Mouse (Mus musculus): ENCODE data around the gene Atg13.

DNA sequence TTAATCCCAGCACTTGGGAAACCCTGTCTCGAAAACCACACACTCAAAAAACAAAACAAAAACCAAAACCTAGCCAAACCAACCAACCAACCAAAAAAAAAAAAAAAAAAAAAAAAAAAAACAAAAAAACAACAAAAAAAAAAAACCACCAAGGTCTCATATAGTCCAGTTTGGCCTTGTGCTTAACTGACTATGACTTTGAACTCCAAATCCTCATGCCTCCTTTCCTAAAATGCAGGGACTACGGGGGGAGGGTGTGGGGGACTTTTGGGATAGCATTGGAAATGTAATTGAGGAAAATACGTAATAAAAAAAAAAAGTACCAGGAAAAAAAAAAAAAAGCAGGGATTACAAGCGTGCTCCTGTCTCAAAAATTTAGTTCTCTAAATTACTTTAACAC lies 19.2 kb upstream of the Atg13 start:
- no peak for TF ChIP-seq POLR2A (IDR thresholded peaks at IDR 0.05; ENCODE audit: extremely low read depth, insufficient read depth, low read length)
- no peak for TF ChIP-seq CTCF (IDR thresholded peaks at IDR 0.05; ENCODE audit: low read depth, low read length)

Measured in liver, adult 2 months (tissue).